Mouse (Mus musculus): Measurements from ENCODE around the gene Gm45140. TPM values are rescaled to one million over a fixed set of nuclear protein-coding genes. Genes with fewer than 3 reads are reported as not detected.

Gene Gm45140
- total and polyA plus RNA-seq, 3 experiments = 4.3 to 25.7 (median 13.0) TPM

- Histone ChIP-seq H3K9me3 (replicated peaks; ENCODE audit: low read length) (no peaks in the 10 kb centered on the region), H3K79me2 (replicated peaks; ENCODE audit: control insufficient read depth, extremely low read depth, insufficient read depth, poor library complexity, severe bottlenecking) (no peaks in the 10 kb centered on the region), H3K27me3 (replicated peaks) (no peaks in the 10 kb centered on the region), H3K27ac (ENCODE audit: insufficient read depth, low read depth) (no peak overlapping the region), H3K36me3 (replicated peaks in 1 of 2; ENCODE audit: control insufficient read depth in 1 of 2, insufficient read depth in 1 of 2, low read length in 1 of 2) (peaks cover 31 to 75% of the 10 kb centered on the region in 2 experiments), H3K4me3 (replicated peaks in 1 of 3; ENCODE audit: low read depth in 2 of 3, low read length in 2 of 3, poor library complexity in 1 of 3) (no peak overlapping the region), H3K9ac (ENCODE audit: insufficient read depth, low read depth) (no peak overlapping the region), H3K4me1 (ENCODE audit: control insufficient read depth in 1 of 2, insufficient read depth in 2 of 2) (peaks cover 0 to 10% of the 10 kb centered on the region in 2 experiments; a peak in 2 of 4 replicates), H3K4me2 (ENCODE audit: insufficient read depth, low read depth, poor library complexity, severe bottlenecking) (no peak overlapping the region)
- in situ Hi-C loops (cut with MboI; ENCODE audit: low pct_ligation_motif_present, low pct_unique_long_range_greater_than_20kb, low sequenced_read_pairs) = no loop called here
- dilution Hi-C loops (cut with MboI; ENCODE audit: extremely low pct_ligation_motif_present, extremely low pct_unique_long_range_greater_than_20kb, low sequenced_read_pairs) = no loop called here
- TF ChIP-seq POLR2AphosphoS2 (IDR thresholded peaks at IDR 0.05; ENCODE audit: low read depth, low read length) (no peak), JUN (IDR thresholded peaks at IDR 0.05; ENCODE audit: insufficient read depth, low read depth, low read length) (no peak), MEF2A (IDR thresholded peaks at IDR 0.05; ENCODE audit: borderline replicate concordance, low read depth, low read length) (no peak), PAX5 (IDR thresholded peaks at IDR 0.05; ENCODE audit: low read length) (no peak), ETS1 (conservative IDR thresholded peaks at IDR 0.05; ENCODE audit: low read depth, low read length) (no peak), RCOR1 (conservative IDR thresholded peaks at IDR 0.05; ENCODE audit: low read depth, low read length) (no peak), HCFC1 (IDR thresholded peaks at IDR 0.05; ENCODE audit: low read depth, low read length) (no peak)
- DNase-seq (ENCODE audit: extremely low read depth) = no peak
These were observed 39.2 kb downstream of the Gm45140 start for GRCm38 (mm10) chr6:87796251-87796880.

GRCm38 (mm10) chr6:87795385-87796150 is 40.0 kb downstream of the Gm45140 start:
- dilution Hi-C loops (cut with MboI; ENCODE audit: extremely low pct_ligation_motif_present, extremely low pct_unique_long_range_greater_than_20kb, low sequenced_read_pairs) = no loop called here
- DNase-seq (ENCODE audit: extremely low read depth) = no peak
- H3K79me2 ChIP-seq (replicated peaks; ENCODE audit: control insufficient read depth, extremely low read depth, insufficient read depth, poor library complexity, severe bottlenecking) = no peaks in the 10 kb centered on the region
- H3K27ac ChIP-seq (ENCODE audit: insufficient read depth, low read depth) = no peak overlapping the region
- H3K9me3 ChIP-seq (replicated peaks; ENCODE audit: low read length) = no peaks in the 10 kb centered on the region
- H3K36me3 ChIP-seq (replicated peaks in 1 of 2; ENCODE audit: control insufficient read depth in 1 of 2, insufficient read depth in 1 of 2, low read length in 1 of 2) = peaks cover 38 to 75% of the 10 kb centered on the region in 2 experiments
- H3K4me2 ChIP-seq (ENCODE audit: insufficient read depth, low read depth, poor library complexity, severe bottlenecking) = no peak overlapping the region
- in situ Hi-C loops (cut with MboI; ENCODE audit: low pct_ligation_motif_present, low pct_unique_long_range_greater_than_20kb, low sequenced_read_pairs) = no loop called here
- no peak overlapping the region for H3K9ac ChIP-seq (ENCODE audit: insufficient read depth, low read depth)
- TF ChIP-seq HCFC1 (IDR thresholded peaks at IDR 0.05; ENCODE audit: low read depth, low read length) (no peak), TBP (conservative IDR thresholded peaks at IDR 0.05; ENCODE audit: low read depth, low read length) (no peak)
- peaks cover 0 to 10% of the 10 kb centered on the region in 2 experiments; a peak in 2 of 4 replicates for H3K4me1 ChIP-seq (ENCODE audit: control insufficient read depth in 1 of 2, insufficient read depth in 2 of 2)
- no peaks in the 10 kb centered on the region for H3K27me3 ChIP-seq (replicated peaks)
- H3K4me3 ChIP-seq (replicated peaks in 1 of 3; ENCODE audit: low read depth in 2 of 3, low read length in 2 of 3, poor library complexity in 1 of 3) = no peak overlapping the region

- dilution Hi-C loops (cut with MboI; ENCODE audit: extremely low pct_ligation_motif_present, extremely low pct_unique_long_range_greater_than_20kb, low sequenced_read_pairs) (no loop called here), in situ Hi-C loops (cut with MboI; ENCODE audit: low pct_ligation_motif_present, low pct_unique_long_range_greater_than_20kb, low sequenced_read_pairs) (no loop called here)
- no peak overlapping the region for H3K4me3 ChIP-seq (replicated peaks in 1 of 3; ENCODE audit: low read depth in 2 of 3, low read length in 2 of 3, poor library complexity in 1 of 3)
- peaks cover 43 to 76% of the 10 kb centered on the region in 2 experiments for H3K36me3 ChIP-seq (replicated peaks in 1 of 2; ENCODE audit: control insufficient read depth in 1 of 2, insufficient read depth in 1 of 2, low read length in 1 of 2)
- H3K27me3 ChIP-seq (replicated peaks) = no peaks in the 10 kb centered on the region
- H3K79me2 ChIP-seq (replicated peaks; ENCODE audit: control insufficient read depth, extremely low read depth, insufficient read depth, poor library complexity, severe bottlenecking) = no peaks in the 10 kb centered on the region
- no peak for DNase-seq (ENCODE audit: extremely low read depth)
- H3K27ac ChIP-seq (ENCODE audit: insufficient read depth, low read depth) = no peak overlapping the region
- H3K4me2 ChIP-seq (ENCODE audit: insufficient read depth, low read depth, poor library complexity, severe bottlenecking) = no peak overlapping the region
- H3K4me1 ChIP-seq (ENCODE audit: control insufficient read depth in 1 of 2, insufficient read depth in 2 of 2) = peaks cover 0 to 10% of the 10 kb centered on the region in 2 experiments; a peak in 2 of 4 replicates
- no peaks in the 10 kb centered on the region for H3K9me3 ChIP-seq (replicated peaks; ENCODE audit: low read length)
- no peak overlapping the region for H3K9ac ChIP-seq (ENCODE audit: insufficient read depth, low read depth)
- TF ChIP-seq MXI1 (IDR thresholded peaks at IDR 0.05; ENCODE audit: low read depth, low read length) = no peak
- TF ChIP-seq ZMIZ1 (IDR thresholded peaks at IDR 0.05; ENCODE audit: low read depth, low read length) = no peak
- no peak for TF ChIP-seq CHD1 (IDR thresholded peaks at IDR 0.05; ENCODE audit: low read depth, low read length)
- TF ChIP-seq ZNF384 (IDR thresholded peaks at IDR 0.05; ENCODE audit: low read depth, low read length) = no peak
- no peak for TF ChIP-seq SMC3 (IDR thresholded peaks at IDR 0.05; ENCODE audit: low read depth, low read length)
- no peak for TF ChIP-seq POLR2AphosphoS2 (IDR thresholded peaks at IDR 0.05; ENCODE audit: low read depth, low read length)
- TF ChIP-seq BHLHE40 (IDR thresholded peaks at IDR 0.05; ENCODE audit: low read depth, low read length) = no peak
- no peak for TF ChIP-seq NELFE (IDR thresholded peaks at IDR 0.05; ENCODE audit: low read depth, low read length)
These were observed 41.6 kb downstream of the Gm45140 start for GRCm38 (mm10) chr6:87793821-87794510.

Data from CH12.LX (cell line).